Mouse (Mus musculus) CH12F3 (cell line): Measurements from ENCODE around the gene Sept7.
"Not testable (repeated sequence)": the region's sequence is repeated elsewhere in the genome, so short reads cannot be mapped to it uniquely, and the experiment has no call there.

ENCODE experiments used
- in situ Hi-C: fragments of 300-500 bp; cut with MboI; formaldehyde crosslinking; loops from 2 replicates; pipeline ENCODE4 v1.14.3; 2020; ENCODE audit warnings: low sequenced_read_pairs

The Sept7 gene

GRCm38 (mm10) chr9:25252283-25252726 is at the start of gene Sept7:
TSS of gene Sept7 (plus strand) at chr9:25252439.
- in situ Hi-C loops, result no loop called here

GRCm38 (mm10) chr9:25208087-25208803 is 44.0 kb upstream of the Sept7 start:
- in situ Hi-C loops, result no loop called here

GRCm38 (mm10) chr9:25212309-25213163 is 39.7 kb upstream of the Sept7 start:
- in situ Hi-C loops, result no loop called here

- in situ Hi-C loops, result no loop called here
Observed at GRCm38 (mm10) chr9:25213164-25213557, 39.1 kb upstream of the Sept7 start.

- in situ Hi-C loops, result no loop called here
Observed at GRCm38 (mm10) chr9:25215411-25215810, 36.8 kb upstream of the Sept7 start.

GRCm38 (mm10) chr9:25216210-25216609 is 36.0 kb upstream of the Sept7 start:
- in situ Hi-C loops, result no loop called here

GRCm38 (mm10) chr9:25218954-25219353 is 33.3 kb upstream of the Sept7 start:
- in situ Hi-C loops, result no loop called here

GRCm38 (mm10) chr9:25219882-25220281 is 32.4 kb upstream of the Sept7 start:
- in situ Hi-C loops, result no loop called here

- in situ Hi-C loops, result no loop called here
Observed at GRCm38 (mm10) chr9:25224959-25225358, 27.3 kb upstream of the Sept7 start.

- in situ Hi-C loops, result no loop called here
Observed at GRCm38 (mm10) chr9:25229740-25230139, 22.5 kb upstream of the Sept7 start.

GRCm38 (mm10) chr9:25230213-25231039 is 21.8 kb upstream of the Sept7 start:
- in situ Hi-C loops, result no loop called here

- in situ Hi-C loops, result no loop called here
Observed at GRCm38 (mm10) chr9:25241065-25241464, 11.2 kb upstream of the Sept7 start.

- in situ Hi-C loops, result not testable (repeated sequence)
Observed at GRCm38 (mm10) chr9:25241783-25242182, 10.5 kb upstream of the Sept7 start.

GRCm38 (mm10) chr9:25242266-25242665 is 10.0 kb upstream of the Sept7 start:
- in situ Hi-C loops, result no loop called here

GRCm38 (mm10) chr9:25243926-25244657 is 8.1 kb upstream of the Sept7 start:
- in situ Hi-C loops, result no loop called here

- in situ Hi-C loops, result no loop called here
Observed at GRCm38 (mm10) chr9:25245125-25245524, 7.1 kb upstream of the Sept7 start.

GRCm38 (mm10) chr9:25246508-25246907 is 5.7 kb upstream of the Sept7 start:
- in situ Hi-C loops, result no loop called here

GRCm38 (mm10) chr9:25251174-25251573 is 1.1 kb upstream of the Sept7 start:
- in situ Hi-C loops, result no loop called here

- in situ Hi-C loops, result no loop called here
Observed at GRCm38 (mm10) chr9:25251611-25252282, 492 bp upstream of the Sept7 start.
